ENCODE assay signal across 8 mouse cellular contexts in genomic region chr14:57103711-57104105, GRCm38 (mm10). TPM values are rescaled to one million over a fixed set of nuclear protein-coding genes. Genes with fewer than 3 reads are reported as not detected.
A peak's percentile ranks its signal among the peaks of the same experiment; 100 is the strongest.
DNase-seq lines count a peak whose midpoint lies in the region; ATAC-seq and TF ChIP-seq lines count a peak whose summit lies in the region.

No protein-coding gene starts in this region.

- DNase-seq in kidney, adult 2 months: peak; percentile 40
- no peak for DNase-seq in kidney, postnatal 10 days
- DNase-seq in adrenal gland, postnatal 36 days: peak; percentile 43 to 44
- DNase-seq in midbrain, embryonic 11.5 days (ENCODE audit: low spot score, missing footprints): peak; percentile 85
- DNase-seq in layer of hippocampus, postnatal 36 days: no peak
- DNase-seq in right cerebral cortex, adult 2 months (ENCODE audit: low spot score in 2 of 2): no peak
- DNase-seq in frontal cortex, postnatal 14 days (ENCODE audit: low spot score in 2 of 2): no peak

- peaks cover 22% of the 10 kb centered on the region for H3K4me1 ChIP-seq in kidney, adult 2 months (ENCODE audit: control insufficient read depth, insufficient read depth, low read length)
- H3K4me1 ChIP-seq in hindbrain, embryonic 16.5 days (ENCODE audit: control insufficient read depth, insufficient read depth, low read depth, low read length): peaks cover 9% of the 10 kb centered on the region
- H3K4me1 ChIP-seq in midbrain, embryonic 11.5 days (ENCODE audit: control insufficient read depth, insufficient read depth, low read length): peaks cover 8% of the 10 kb centered on the region; the same call in 1 of the 2 replicates

- TF ChIP-seq CTCF in kidney, adult 2 months (conservative IDR thresholded peaks at IDR 0.05; ENCODE audit: insufficient read depth, insufficient read length, low read depth, low read length): no peak

- H3K27me3 ChIP-seq in kidney, adult 2 months (replicated peaks; ENCODE audit: control insufficient read depth, insufficient read depth, low read length): no peaks in the 10 kb centered on the region
- H3K27me3 ChIP-seq in hindbrain, embryonic 16.5 days (replicated peaks; ENCODE audit: control insufficient read depth, insufficient read depth, low read length): peaks cover 42% of the 10 kb centered on the region
- peaks cover 44% of the 10 kb centered on the region for H3K27me3 ChIP-seq in midbrain, embryonic 11.5 days (ENCODE audit: control insufficient read depth, insufficient read depth, low read length)

- H3K9me3 ChIP-seq in hindbrain, embryonic 16.5 days (ENCODE audit: control insufficient read depth, low read length): no peaks in the 10 kb centered on the region
- H3K9me3 ChIP-seq in midbrain, embryonic 11.5 days (ENCODE audit: control insufficient read depth, low read length): no peaks in the 10 kb centered on the region

- TF ChIP-seq POLR2A in kidney, adult 2 months (IDR thresholded peaks at IDR 0.05; ENCODE audit: low read depth, low read length): no peak

- no peak for ATAC-seq in hindbrain, embryonic 16.5 days
- ATAC-seq in midbrain, embryonic 11.5 days (ENCODE audit: low FRiP score): no peak; the same call in 1 of the 2 replicates

- H3K4me3 ChIP-seq in kidney, adult 2 months (ENCODE audit: insufficient read depth, low read depth, low read length): peak overlapping the region; percentile 79
- H3K4me3 ChIP-seq in hindbrain, embryonic 16.5 days (ENCODE audit: low read length): peak overlapping the region; percentile 69
- peak overlapping the region; percentile 55 for H3K4me3 ChIP-seq in midbrain, embryonic 11.5 days (ENCODE audit: low read depth, low read length)

- no peaks in the 10 kb centered on the region for H3K36me3 ChIP-seq in kidney, adult 2 months (ENCODE audit: control insufficient read depth, insufficient read depth, low read length)
- no peaks in the 10 kb centered on the region for H3K36me3 ChIP-seq in hindbrain, embryonic 16.5 days (ENCODE audit: control insufficient read depth, insufficient read depth, low read length)
- no peaks in the 10 kb centered on the region for H3K36me3 ChIP-seq in midbrain, embryonic 11.5 days (ENCODE audit: control insufficient read depth, insufficient read depth, low read length)

- 12% methylated on average over 22 of the region's 22 CpGs for WGBS in kidney, adult 2 months
- WGBS in hindbrain, embryonic 16.5 days: under 1% methylated on average over 22 of the region's 22 CpGs
- under 1% methylated on average over 22 of the region's 22 CpGs for WGBS in midbrain, embryonic 11.5 days

- H3K9ac ChIP-seq in hindbrain, embryonic 16.5 days (ENCODE audit: low read depth, low read length): peak overlapping the region; percentile 57
- H3K9ac ChIP-seq in midbrain, embryonic 11.5 days (ENCODE audit: low read length): peak overlapping the region; percentile 44; the same call in 1 of the 2 replicates

- H3K27ac ChIP-seq in kidney, adult 2 months (ENCODE audit: insufficient read depth, low read depth, low read length): peak overlapping the region; percentile 54
- no peak overlapping the region for H3K27ac ChIP-seq in hindbrain, embryonic 16.5 days (ENCODE audit: low read depth, low read length)
- H3K27ac ChIP-seq in midbrain, embryonic 11.5 days (ENCODE audit: low read depth, low read length): no peak overlapping the region

- peak overlapping the region; percentile 100 for H3K4me2 ChIP-seq in hindbrain, embryonic 16.5 days (ENCODE audit: low read length)
- peak overlapping the region; percentile 99 for H3K4me2 ChIP-seq in midbrain, embryonic 11.5 days

RNA-seq across cellular contexts. Expression of gene Gjb2, which starts 0.8 kb away (rescaled TPM):
- polyA plus RNA-seq in kidney, adult 2 months (2012; rRNA removed): 76.9 and 81.3 TPM in 2 replicates
- total RNA-seq in adrenal gland, postnatal 36 days (2021): 10 to 100 TPM in 1 of 2 experiments, 1 to 10 TPM in 1; 1.1 to 15.2 TPM
- 17.4 and 23.2 TPM in 2 replicates for polyA plus RNA-seq in hindbrain, embryonic 16.5 days (2015; fragmentation: Nextera tagmentation; extraction: Ambion mirVana)
- 6.7 and 7.5 TPM in 2 replicates for polyA plus RNA-seq in midbrain, embryonic 11.5 days (2014; fragmentation: Nextera tagmentation; extraction: Ambion mirVana)
- 1 to 10 TPM; 5.3 to 6.1 TPM for total RNA-seq in layer of hippocampus, postnatal 36 days (2021)

RNA-seq across cellular contexts. Expression of gene Gm4491, which starts 12.0 kb away (rescaled TPM):
- polyA plus RNA-seq in kidney, adult 2 months (2012; rRNA removed): not detected in 2 replicates
- total RNA-seq in adrenal gland, postnatal 36 days (2021): not detected
- 0.10 TPM in 1 of 2 replicates, not detected in the other for polyA plus RNA-seq in hindbrain, embryonic 16.5 days (2015; fragmentation: Nextera tagmentation; extraction: Ambion mirVana)
- not detected in 2 replicates for polyA plus RNA-seq in midbrain, embryonic 11.5 days (2014; fragmentation: Nextera tagmentation; extraction: Ambion mirVana)
- total RNA-seq in layer of hippocampus, postnatal 36 days (2021): 1 to 10 TPM in 1 of 2 experiments, under 1 TPM in 1; 0.58 to 1.3 TPM

RNA-seq across cellular contexts. Expression of gene Gjb6, which starts 29.7 kb away (rescaled TPM):
- polyA plus RNA-seq in kidney, adult 2 months (2012; rRNA removed): 0.09 and 0.34 TPM in 2 replicates
- total RNA-seq in adrenal gland, postnatal 36 days (2021): not detected
- polyA plus RNA-seq in hindbrain, embryonic 16.5 days (2015; fragmentation: Nextera tagmentation; extraction: Ambion mirVana): 25.8 and 26.0 TPM in 2 replicates
- 2.9 and 3.0 TPM in 2 replicates for polyA plus RNA-seq in midbrain, embryonic 11.5 days (2014; fragmentation: Nextera tagmentation; extraction: Ambion mirVana)
- 100 to 1,000 TPM in 1 of 2 experiments, 10 to 100 TPM in 1; 87.4 to 111 TPM for total RNA-seq in layer of hippocampus, postnatal 36 days (2021)

RNA-seq across cellular contexts. Expression of gene Gja3, which starts 45.8 kb away (rescaled TPM):
- 1.0 and 1.3 TPM in 2 replicates for polyA plus RNA-seq in kidney, adult 2 months (2012; rRNA removed)
- total RNA-seq in adrenal gland, postnatal 36 days (2021): not detected
- 0.50 and 1.6 TPM in 2 replicates for polyA plus RNA-seq in hindbrain, embryonic 16.5 days (2015; fragmentation: Nextera tagmentation; extraction: Ambion mirVana)
- 0.44 TPM in 1 of 2 replicates, not detected in the other for polyA plus RNA-seq in midbrain, embryonic 11.5 days (2014; fragmentation: Nextera tagmentation; extraction: Ambion mirVana)
- 1 to 10 TPM in 1 of 2 experiments, under 1 TPM in 1; 0.30 to 1.0 TPM for total RNA-seq in layer of hippocampus, postnatal 36 days (2021)

Comparison
In these comparisons a context has a peak if more than half of its experiments do, and no peak if none do; other contexts are left out.
1. DNase-seq: peak in kidney, adult 2 months (single experiment), adrenal gland, postnatal 36 days (2 of 2) and midbrain, embryonic 11.5 days (single experiment); none in kidney, postnatal 10 days (single experiment), layer of hippocampus, postnatal 36 days (0 of 2), right cerebral cortex, adult 2 months (0 of 2) and frontal cortex, postnatal 14 days (0 of 2).
2. Peak in every context shown above with its lines, with median percentiles within 50 percentile points of each other: H3K4me3 ChIP-seq.